Mouse (Mus musculus): Measurements from ENCODE around the gene Polrmt. TPM values are rescaled to one million over a fixed set of nuclear protein-coding genes. Genes with fewer than 3 reads are reported as not detected.

Gene Polrmt
- not detected in 2 replicates for polyA plus RNA-seq (2012; ENCODE audit: insufficient read depth, insufficient read length, low replicate concordance, missing spikeins)

DNA sequence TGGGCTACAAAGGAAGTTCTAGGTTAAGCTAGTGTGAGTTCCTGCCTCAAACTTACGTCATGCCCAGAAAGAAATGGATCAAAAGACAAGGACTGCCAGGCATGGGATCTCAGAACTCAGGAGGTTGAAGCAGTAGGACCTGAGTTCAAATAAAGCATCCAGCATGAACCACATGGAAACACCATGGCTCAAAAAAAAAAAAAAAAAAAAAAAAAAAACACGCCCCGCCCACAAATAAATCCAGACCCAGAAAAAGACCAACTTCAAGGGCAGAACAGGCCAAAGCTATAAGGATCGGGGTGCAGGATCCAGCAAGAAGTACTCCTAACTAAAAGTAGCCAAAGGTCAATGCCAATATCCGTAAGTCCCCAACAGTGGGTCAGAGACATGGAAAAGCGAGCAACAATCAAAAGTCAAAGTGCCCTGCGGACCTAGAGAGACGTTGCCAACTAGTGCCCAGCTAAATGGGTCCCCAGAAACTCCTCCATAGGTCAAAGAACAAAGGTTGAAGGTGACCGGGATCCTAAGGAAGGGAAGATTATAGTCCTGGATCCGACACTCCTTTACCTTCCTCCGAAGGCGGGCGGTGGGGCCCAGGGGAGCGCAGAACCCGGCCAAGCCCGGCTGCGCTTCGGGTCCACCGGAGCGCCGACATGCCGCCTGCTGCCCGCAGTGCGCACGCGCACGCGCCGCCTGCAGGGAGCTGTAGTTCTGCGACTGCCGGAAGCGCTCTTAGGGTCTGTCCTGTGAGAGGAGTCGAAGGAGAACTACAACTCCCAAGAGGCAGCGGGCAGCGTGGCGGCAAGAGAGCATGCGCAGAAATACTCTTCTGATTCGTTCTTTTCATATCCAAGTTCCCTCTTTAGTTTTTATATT lies at the start of gene Polrmt:
TSS of gene Polrmt (minus strand) at position 684 of the 876 bp plus-strand sequence.
- H3K4me3 ChIP-seq (ENCODE audit: insufficient read depth, low read depth, low read length), result peak within 1 kb of the TSS; percentile 70
- WGBS, result 2% methylated on average over 38 of the region's 38 CpGs
- TF ChIP-seq CTCF (IDR thresholded peaks at IDR 0.05; ENCODE audit: insufficient read depth, low read depth, low read length) (no peak), POLR2A (IDR thresholded peaks at IDR 0.05; ENCODE audit: insufficient read depth, low read depth, low read length) (peak; percentile 93)
- no peak within 1 kb of the TSS for H3K27ac ChIP-seq (ENCODE audit: insufficient read depth, low read depth, low read length)
- peaks cover 4% of the 10 kb centered on the region; the same call in 1 of the 2 replicates for H3K4me1 ChIP-seq (ENCODE audit: control insufficient read depth, insufficient read depth, low read length)

DNA sequence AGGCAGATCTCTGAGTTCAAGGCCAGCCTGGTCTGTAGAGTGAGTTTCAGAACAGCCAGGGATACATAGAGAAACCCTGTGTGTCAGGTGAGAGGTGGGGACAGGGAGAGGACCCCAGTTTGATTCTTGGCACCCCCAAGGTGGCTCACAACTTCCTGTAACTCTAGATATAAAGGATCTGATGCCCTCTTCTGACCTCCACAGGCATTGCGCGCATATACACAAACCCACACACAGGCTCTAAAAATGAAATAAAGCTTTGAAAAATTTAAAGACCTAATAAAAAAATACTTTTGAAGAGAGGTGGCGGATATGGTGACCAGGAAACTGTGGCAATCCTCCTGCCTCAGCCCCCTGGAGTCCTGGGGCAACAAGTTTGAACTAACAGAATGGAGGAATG lies 49.5 kb upstream of the Polrmt start:
- WGBS, result 95% methylated on average over 3 of the region's 3 CpGs
- H3K27ac ChIP-seq (ENCODE audit: insufficient read depth, low read depth, low read length), result no peak overlapping the region
- no peak for TF ChIP-seq CTCF (IDR thresholded peaks at IDR 0.05; ENCODE audit: insufficient read depth, low read depth, low read length)
- TF ChIP-seq POLR2A (IDR thresholded peaks at IDR 0.05; ENCODE audit: insufficient read depth, low read depth, low read length), result no peak
- no peak overlapping the region for H3K4me3 ChIP-seq (ENCODE audit: insufficient read depth, low read depth, low read length)
- peaks cover 44% of the 10 kb centered on the region for H3K4me1 ChIP-seq (ENCODE audit: control insufficient read depth, insufficient read depth, low read length)

DNA sequence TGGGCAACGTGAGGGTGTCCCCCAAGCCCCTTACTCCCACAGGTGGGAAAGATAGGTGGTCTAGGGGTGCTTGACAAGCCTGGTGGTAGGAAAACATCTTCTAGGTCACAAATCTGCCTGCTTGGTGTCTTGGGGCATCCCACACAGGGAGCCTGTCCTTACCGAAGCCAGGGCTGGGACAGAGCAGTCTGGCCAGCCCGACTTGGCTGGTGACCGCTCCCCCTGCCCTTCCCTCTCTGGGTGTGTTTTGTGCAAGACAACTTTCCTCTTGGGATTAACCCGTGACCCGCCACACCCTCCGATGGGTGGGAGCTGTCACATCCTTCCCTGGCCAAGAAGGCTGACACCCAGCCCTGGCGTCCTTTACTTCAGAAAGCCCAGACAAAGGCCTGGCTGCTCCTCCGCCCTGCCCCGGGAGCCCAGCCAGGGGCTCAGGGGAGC lies 48.1 kb upstream of the Polrmt start:
- Histone ChIP-seq H3K4me1 (ENCODE audit: control insufficient read depth, insufficient read depth, low read length) (peaks cover 36% of the 10 kb centered on the region), H3K4me3 (ENCODE audit: insufficient read depth, low read depth, low read length) (peak overlapping the region; percentile 90), H3K27ac (ENCODE audit: insufficient read depth, low read depth, low read length) (peak overlapping the region; percentile 91)
- WGBS, result 2% methylated on average over 10 of the region's 10 CpGs
- peak; percentile 38; the same call in 1 of the 2 replicates for TF ChIP-seq POLR2A (IDR thresholded peaks at IDR 0.05; ENCODE audit: insufficient read depth, low read depth, low read length)
- TF ChIP-seq CTCF (IDR thresholded peaks at IDR 0.05; ENCODE audit: insufficient read depth, low read depth, low read length), result no peak

DNA sequence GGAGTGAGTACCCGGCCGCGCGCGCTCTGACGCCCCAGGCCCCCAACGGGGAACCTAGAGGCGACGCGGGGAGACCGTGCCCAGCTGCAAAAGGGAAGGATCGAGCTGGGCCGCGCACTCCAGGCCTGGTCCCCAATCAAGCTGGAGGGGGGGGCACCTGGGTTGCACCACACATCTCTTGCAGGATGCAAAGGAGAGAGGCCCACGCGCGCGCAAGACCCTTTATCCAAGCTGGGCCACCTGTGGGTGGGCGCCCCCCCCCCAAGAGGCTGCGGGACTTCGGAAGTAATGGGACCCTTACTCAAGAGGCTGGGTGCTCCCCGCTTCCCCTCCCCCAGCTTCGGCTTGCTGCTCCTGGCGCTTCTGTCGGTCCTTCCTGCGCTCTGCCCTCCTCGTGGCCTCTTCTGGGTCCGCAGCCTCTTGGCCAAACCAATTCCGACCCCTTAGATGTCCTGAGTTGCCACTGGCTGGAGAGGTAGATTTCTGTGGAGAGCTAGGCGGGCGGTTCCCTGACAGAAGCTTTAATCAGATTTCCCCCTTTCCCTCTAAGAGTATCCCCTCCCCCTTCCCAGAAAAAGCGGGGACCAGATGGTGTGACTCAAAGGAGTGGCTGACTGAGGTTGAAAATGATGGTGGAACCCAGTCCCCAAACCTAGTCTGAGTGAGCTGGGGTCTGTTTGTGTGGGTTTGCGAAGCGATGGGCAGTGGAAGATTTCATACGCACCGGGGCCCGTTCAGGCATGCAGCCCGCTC lies 47.5 kb upstream of the Polrmt start:
- Histone ChIP-seq H3K4me3 (ENCODE audit: insufficient read depth, low read depth, low read length) (peak overlapping the region; percentile 90), H3K27ac (ENCODE audit: insufficient read depth, low read depth, low read length) (peak overlapping the region; percentile 91), H3K4me1 (ENCODE audit: control insufficient read depth, insufficient read depth, low read length) (peaks cover 36% of the 10 kb centered on the region)
- WGBS, result 3% methylated on average over 38 of the region's 38 CpGs
- no peak for TF ChIP-seq CTCF (IDR thresholded peaks at IDR 0.05; ENCODE audit: insufficient read depth, low read depth, low read length)
- no peak; the same call in 1 of the 2 replicates for TF ChIP-seq POLR2A (IDR thresholded peaks at IDR 0.05; ENCODE audit: insufficient read depth, low read depth, low read length)

DNA sequence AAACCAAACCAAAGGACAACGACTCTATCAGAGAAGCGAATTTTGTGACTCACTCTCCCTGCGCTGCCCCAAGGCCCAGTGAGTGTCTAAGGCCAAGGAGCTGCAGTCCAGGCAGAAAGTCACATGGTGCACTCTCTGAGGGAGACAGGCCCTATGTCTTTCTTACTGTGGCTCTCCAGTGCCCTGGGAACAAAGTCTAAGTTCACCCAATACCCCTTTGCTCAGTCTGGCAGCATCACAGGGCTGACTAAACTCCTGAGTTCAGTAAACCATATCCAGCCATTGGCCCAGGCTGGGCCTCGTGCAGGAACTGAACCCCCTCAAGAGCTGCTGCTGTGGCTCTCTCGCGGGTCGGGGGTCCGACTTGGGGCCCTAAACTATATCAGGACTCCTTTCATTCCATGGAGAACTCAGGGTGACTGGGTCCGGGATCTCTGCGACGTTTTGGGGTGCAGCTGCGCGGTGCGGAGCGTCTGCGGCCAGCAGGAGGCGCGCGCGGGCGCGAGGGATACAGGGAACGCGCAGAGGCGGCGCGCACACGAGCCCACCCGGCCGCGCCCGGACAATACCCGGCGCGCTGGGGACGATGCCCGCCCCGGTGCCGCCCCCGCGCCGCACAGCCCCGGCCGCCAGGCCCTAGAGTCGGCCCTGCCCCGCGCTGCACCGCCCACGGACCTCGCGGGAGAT lies 46.8 kb upstream of the Polrmt start, which contains the start of gene Palm:
TSS of gene Palm (plus strand) at position 522 of the 687 bp plus-strand sequence.
- TF ChIP-seq CTCF (IDR thresholded peaks at IDR 0.05; ENCODE audit: insufficient read depth, low read depth, low read length) (peak; percentile 84), POLR2A (IDR thresholded peaks at IDR 0.05; ENCODE audit: insufficient read depth, low read depth, low read length) (no peak)
- H3K4me1 ChIP-seq (ENCODE audit: control insufficient read depth, insufficient read depth, low read length), result peaks cover 34% of the 10 kb centered on the region
- 5% methylated on average over 51 of the region's 51 CpGs for WGBS
- peak within 1 kb of the TSS; percentile 91 for H3K27ac ChIP-seq (ENCODE audit: insufficient read depth, low read depth, low read length)
- peak within 1 kb of the TSS; percentile 90 for H3K4me3 ChIP-seq (ENCODE audit: insufficient read depth, low read depth, low read length)

DNA sequence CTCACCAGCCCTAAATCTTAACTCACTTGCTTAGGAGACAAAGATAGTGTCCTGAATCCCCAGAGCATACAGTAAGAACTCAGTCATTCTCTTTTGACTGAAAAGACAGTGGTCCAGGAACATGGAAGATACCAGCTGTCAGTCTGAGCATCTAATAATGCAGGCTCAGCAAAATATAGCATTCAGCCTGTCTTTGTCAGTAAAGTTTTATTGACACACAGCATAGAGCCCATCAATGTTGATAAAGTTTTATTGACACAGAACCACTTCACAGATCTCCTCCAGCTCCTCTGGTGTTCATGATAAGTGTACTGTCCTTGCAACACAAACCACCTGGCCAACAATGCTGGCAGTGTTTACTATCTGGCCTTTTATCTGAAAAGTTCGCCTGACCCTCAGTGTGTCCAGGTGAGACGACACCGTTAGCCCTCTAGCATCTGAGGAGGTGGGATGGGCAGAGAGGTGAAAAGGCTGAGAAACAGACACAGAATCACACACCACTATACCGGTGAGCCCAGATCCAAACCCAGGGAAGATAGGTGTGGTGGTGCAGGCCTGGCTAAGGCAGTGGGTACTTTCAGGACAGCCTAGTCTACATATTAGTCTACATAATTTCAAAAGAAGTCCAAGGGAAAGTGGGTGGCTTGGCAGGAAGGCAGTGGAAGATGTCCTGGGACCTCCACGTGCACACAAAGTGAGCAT lies 46.1 kb upstream of the Polrmt start:
- H3K27ac ChIP-seq (ENCODE audit: insufficient read depth, low read depth, low read length), result peak overlapping the region; percentile 72
- WGBS, result 81% methylated on average over 5 of the region's 5 CpGs
- peak overlapping the region; percentile 90; the same call in 1 of the 2 replicates for H3K4me3 ChIP-seq (ENCODE audit: insufficient read depth, low read depth, low read length)
- TF ChIP-seq CTCF (IDR thresholded peaks at IDR 0.05; ENCODE audit: insufficient read depth, low read depth, low read length) (no peak), POLR2A (IDR thresholded peaks at IDR 0.05; ENCODE audit: insufficient read depth, low read depth, low read length) (no peak)
- H3K4me1 ChIP-seq (ENCODE audit: control insufficient read depth, insufficient read depth, low read length), result peaks cover 29% of the 10 kb centered on the region

DNA sequence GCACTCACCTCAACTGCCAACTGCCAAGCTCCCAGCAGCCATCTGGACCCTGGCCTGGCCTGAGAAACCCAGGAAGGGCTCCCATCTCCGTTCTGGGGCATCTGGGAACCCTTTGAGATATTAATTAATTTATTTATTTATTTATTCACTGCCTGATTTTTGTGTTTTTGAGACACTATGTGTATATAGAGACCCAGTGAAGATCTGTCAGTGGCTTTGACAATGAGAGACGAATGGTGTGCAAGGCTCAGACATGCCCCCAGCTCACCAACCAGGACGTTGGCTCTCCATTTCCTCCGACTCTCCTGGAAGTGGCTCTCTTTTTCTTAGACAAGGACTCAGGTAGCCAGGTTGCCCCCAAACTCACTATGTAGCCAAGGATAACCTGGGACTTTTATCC lies 44.5 kb upstream of the Polrmt start, which contains the start of gene Prss57:
TSS of gene Prss57 (minus strand) at position 101 of the 400 bp plus-strand sequence.
- TF ChIP-seq CTCF (IDR thresholded peaks at IDR 0.05; ENCODE audit: insufficient read depth, low read depth, low read length) (no peak), POLR2A (IDR thresholded peaks at IDR 0.05; ENCODE audit: insufficient read depth, low read depth, low read length) (no peak)
- WGBS, result 94% methylated on average over 4 of the region's 4 CpGs
- H3K27ac ChIP-seq (ENCODE audit: insufficient read depth, low read depth, low read length), result no peak within 1 kb of the TSS
- H3K4me3 ChIP-seq (ENCODE audit: insufficient read depth, low read depth, low read length), result no peak within 1 kb of the TSS
- H3K4me1 ChIP-seq (ENCODE audit: control insufficient read depth, insufficient read depth, low read length), result peaks cover 18% of the 10 kb centered on the region

DNA sequence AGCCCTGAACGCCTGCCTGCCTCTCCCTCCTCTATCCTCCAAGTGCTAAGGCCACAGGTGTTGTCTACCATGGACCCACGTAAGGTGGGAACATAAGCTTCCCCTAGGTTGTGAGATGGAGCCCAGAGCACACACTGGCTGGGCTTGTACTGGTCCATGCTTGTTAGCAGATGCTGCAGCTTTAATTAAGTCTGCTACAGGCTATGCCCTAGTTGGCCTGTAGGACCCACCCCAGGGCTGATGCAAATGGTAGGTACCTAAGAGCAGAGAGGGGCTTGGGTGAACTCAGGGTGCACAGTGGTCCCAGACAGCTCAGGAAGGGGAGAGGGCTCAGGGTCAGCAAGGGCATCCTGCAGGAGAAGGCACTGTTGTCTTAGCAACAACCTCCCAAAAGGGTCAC lies 43.2 kb upstream of the Polrmt start:
- Histone ChIP-seq H3K27ac (ENCODE audit: insufficient read depth, low read depth, low read length) (no peak overlapping the region), H3K4me3 (ENCODE audit: insufficient read depth, low read depth, low read length) (no peak overlapping the region), H3K4me1 (ENCODE audit: control insufficient read depth, insufficient read depth, low read length) (peaks cover 9% of the 10 kb centered on the region)
- TF ChIP-seq POLR2A (IDR thresholded peaks at IDR 0.05; ENCODE audit: insufficient read depth, low read depth, low read length), result no peak
- no peak for TF ChIP-seq CTCF (IDR thresholded peaks at IDR 0.05; ENCODE audit: insufficient read depth, low read depth, low read length)
- 68% methylated on average over 2 of the region's 2 CpGs for WGBS

Measured in olfactory bulb, adult 2 months (tissue).